Mouse (Mus musculus) C3H10T1/2 (cell line): ENCODE measurements around the gene Kcnmb4. TPM values are rescaled to one million over a fixed set of nuclear protein-coding genes. Genes with fewer than 3 reads are reported as not detected.

ENCODE experiments used
- polyA plus RNA-seq, 2 experiments: library from polyadenylated mRNA; unstranded; fragments of >200 nt; fragmentation: generic; extraction: Trizol; gene quantifications; one replicate each; pipeline ENCODE4 v1.2.1; 2012; ENCODE audit warnings: missing spikeins in 2 of 2

The Kcnmb4 gene
- 1 to 10 TPM; 1.2 to 1.3 TPM for polyA plus RNA-seq

GRCm38 (mm10) chr10:116473759-116474549 is at the start of gene Kcnmb4:
TSS of gene Kcnmb4 (minus strand) at chr10:116473878.

Other genes starting within 250 kb of the Kcnmb4 start
- gene Ptprb, start 198.4 kb downstream of the Kcnmb4 start, polyA plus RNA-seq: not detected
- 10 to 100 TPM in 1 of 2 experiments, 1 to 10 TPM in 1; 3.0 to 26.4 TPM for gene Cnot2, start 107.6 kb upstream of the Kcnmb4 start, polyA plus RNA-seq